Mouse (Mus musculus) spleen, adult 12 weeks (tissue): ENCODE results near the gene Samd11.

Experiments
- DNase-seq: peaks from one replicate; pipeline ENCODE4 v3.0.0; 2022; ENCODE audit warnings: low spot score

Samd11 gene

DNA sequence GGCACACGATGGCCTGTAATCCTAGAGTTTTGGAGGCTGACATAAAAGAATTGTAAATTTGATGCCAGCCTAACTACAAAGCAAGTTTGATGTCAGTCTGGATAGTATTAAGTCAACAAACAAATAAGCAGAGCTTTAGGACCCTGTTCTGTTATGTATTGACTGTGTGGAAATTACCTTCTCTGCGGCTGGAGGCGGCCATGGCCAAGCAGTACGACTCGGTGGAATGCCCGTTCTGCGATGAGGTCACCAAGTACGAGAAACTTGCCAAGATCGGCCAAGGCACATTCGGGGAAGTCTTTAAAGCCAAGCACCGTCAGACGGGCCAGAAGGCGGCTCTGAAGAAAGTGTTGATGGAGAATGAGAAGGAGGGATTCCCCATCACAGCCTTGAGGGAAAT is 42.3 kb downstream of the Samd11 start:
- no peak for DNase-seq

DNA sequence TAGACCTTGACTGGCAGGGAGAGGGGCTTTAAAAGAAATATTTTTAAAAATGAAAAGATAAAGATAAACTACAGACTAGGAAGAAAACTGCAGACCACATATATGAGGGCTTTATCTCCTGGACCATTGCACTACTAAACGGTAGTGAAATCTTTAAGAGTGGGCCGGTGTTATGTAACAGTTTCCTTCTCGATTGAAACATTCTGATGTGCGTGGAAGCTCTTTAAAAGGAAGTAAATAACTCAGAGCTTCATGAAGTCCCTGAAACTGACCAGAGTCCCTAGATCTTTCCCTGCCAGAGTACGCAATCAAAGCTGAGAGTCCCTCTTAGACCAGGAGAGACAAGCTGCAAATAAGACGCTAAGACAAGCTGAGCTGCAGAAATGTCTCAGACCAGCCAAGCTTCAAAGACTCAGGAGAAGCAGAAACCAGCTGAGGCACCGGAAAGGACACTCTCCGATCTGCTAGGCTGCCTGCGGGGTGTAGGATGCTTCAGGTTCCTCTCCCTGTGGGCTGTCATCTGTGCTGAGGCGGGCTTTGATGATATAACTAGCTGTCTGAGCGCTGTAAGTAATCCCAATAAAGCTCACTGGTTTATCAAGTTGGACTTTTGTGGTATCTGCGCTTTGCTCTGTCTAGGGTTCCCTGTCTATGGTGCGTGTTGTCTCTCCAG is 45.4 kb downstream of the Samd11 start:
- no peak for DNase-seq

DNA sequence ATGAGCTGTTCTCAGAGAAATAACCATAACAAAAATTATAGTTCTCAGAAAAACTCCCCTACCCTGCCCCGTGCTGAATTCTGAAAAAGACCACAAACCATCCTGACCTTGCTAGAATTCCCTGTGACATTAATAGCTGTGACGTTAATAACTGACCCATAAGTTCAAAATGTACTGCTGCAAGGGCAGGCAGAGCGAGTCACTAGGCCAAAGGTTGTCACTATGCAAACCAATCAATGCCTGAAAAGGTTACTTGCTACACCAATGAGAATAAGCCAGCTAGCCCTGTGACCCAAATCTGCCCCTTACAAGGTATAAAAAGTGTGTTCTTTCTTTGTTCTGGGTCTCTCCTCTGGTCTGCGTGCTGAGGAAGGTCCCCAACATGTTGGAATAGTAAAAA is 46.6 kb downstream of the Samd11 start:
- DNase-seq = no peak

DNA sequence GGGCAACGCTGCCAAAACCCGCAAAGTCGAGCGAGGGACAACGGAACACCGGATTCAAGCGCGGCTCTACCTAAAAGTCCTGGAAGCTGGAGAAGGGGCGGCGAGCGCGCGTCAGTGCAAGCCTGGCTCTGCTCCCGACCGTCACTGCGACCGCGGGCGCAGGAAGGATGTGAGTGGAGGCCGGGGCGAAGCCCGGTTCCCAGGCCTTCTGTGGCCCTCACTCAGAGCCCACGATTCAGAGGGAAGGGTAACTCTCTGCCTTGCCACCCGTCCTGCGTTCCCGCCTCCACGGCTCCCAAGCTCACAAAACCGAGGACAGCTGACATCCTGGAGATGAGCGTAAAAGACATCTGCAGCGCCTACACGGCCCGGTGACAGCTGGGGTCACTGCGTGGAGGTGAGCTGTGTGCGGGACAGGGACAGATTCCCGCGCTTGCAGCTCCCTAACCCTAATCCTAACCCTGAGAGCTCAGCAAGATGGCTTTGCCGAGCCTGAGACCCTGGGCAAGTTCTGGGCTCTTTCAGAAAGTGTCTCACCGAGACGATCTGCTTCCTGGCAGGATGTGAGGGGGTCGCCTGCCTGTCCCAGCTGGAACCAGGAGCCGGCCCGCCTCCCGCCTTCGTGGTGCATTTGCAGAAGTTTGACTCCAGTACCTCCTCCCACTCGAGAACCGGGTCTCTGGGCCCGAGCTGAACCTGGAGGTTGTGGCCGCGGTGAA is 51.9 kb downstream of the Samd11 start:
- DNase-seq = no peak

DNA sequence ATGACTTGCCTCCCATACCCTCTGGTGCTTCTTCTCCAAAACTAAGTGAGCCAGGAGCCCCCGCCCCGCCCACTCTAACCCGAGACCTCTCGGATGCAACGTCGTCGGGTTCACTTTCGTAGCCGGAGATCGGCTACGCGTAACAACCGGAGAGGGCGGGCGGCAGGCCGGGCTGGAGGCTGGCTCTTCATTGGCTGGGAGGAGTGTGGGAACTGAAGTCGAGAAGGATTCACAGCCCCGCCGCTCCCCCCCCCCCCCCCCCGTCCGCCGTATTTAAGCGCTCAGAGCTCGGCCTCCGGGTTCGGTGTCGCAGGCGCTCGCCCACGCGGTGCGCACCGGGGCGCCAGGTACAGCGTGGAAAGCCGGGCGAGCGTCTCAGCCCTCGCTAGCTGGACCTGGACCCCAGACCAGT is 52.5 kb downstream of the Samd11 start, which contains the start of gene AW011738:
AW011738 (plus strand) TSS at position 304 of the 412 bp plus-strand sequence.
- DNase-seq = peak; percentile 79

DNA sequence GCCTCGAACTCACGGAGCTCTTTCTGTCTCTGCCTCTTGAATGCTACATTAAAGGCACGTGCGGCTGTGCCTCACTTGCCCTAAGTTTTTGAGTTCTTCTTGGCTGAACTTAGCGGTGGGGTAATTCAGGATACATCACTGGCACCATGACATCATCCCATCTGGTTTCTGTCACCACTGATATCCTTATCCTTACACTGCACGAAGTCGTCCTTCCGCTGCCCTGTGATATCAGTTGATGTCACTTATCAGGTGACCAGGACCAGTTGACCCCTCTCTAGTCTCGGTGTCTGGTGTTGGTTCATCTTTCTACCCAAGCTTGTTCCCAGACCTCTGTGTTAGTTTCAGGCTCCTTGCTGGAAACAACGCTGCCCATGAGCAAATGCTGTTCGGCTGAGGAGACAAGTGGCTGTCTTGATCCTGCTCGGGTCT is 53.0 kb downstream of the Samd11 start:
- DNase-seq = peak; percentile 67

DNA sequence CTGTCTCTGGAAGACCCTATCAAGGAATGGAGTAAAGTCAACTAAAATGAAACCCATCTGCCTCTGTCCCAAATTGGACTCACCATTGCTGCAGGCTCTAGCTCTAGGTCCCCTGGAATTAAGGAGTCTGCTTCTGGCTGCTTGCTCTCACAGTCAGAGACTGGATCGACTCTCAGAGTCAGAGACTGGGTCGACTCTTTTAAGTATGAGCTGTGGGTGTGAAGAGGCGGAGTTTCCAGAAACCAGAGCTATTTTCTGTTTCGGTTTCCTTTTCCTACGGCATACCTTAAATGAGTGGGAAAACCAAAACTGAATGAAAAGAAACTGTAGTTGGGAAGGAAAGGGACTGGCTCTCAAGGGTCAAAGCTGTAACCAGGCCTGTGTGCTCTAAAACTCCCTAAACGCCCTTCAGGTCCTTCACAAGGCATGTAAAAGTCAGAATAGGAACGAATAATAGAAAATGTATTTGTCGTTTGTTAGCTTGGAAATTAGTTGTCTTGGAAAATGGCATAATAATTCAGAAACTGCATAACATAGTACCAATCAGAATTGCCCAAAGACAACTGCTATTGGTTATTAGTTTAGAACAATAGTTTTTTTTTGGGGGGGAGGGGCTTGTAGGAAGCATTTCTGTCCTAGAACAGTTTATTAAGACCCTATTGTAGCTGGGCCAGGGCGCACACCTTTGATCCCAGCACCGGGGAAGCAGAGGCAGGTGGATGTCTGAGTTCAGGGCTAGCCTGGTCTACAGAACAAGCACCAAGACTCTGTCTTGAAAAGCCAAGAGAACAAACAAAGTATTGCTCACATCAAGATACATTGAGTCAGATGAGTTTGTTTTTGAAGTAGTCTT is 54.6 kb downstream of the Samd11 start, which contains the start of gene Isg15:
Isg15 (minus strand) TSS at position 196 of the 853 bp plus-strand sequence.
- DNase-seq = peak; percentile 45

DNA sequence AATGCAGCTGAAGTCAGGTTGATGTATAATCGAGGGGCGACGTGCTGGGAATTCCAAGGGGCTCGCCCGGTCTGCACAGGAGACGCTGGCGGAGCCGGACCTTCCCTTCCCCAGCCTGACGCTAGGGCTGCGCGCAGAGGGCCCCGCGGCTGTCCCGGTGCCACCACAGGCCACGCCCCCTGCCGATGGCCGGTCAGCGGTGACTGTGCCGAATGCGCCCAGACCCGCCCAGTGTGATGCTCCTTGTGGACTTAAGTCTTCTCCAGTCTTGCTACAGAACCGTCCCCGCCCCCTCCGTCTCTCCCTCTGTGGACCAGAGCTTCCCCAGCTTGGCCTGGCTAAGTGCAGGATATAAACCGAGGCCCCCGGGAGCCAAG is 57.6 kb downstream of the Samd11 start:
- peak; percentile 85 for DNase-seq

DNA sequence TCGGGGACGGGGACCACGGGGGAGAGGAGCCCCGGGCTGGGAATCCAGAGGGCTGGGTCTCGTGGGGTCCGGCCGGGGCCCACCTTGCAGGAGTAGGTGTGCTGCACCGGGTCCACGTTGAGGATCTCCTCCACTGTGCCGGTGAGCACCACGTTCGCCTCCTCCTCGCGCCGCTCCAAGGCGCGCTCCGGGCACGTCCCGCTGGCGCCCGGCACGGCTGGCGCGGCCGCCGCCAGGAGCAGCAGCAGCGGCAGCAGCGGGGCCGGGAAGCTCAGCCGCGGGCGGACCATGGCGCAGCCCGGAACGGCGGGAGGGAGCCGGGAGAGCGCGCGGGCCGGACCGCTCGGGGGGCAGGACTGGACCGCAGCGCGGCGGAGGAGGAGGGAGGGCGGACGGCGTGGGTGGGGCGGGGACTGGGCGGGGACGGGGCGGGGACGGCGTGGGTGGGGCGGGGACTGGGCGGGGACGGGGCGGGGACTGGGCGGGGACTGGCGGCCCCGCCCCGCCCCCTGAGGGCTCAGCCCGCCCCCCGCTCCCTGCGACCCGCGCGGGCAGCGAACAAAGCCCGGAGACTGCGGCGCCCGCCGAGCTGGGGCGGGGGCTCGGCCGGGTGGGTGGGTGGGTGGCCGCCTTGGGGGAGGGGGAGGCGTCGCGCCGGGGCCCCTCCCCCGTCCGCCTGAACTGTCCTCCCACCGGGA is 58.2 kb downstream of the Samd11 start, which contains the start of gene Agrn:
Agrn (minus strand) TSS at position 358 of the 698 bp plus-strand sequence.
- DNase-seq = peak; percentile 73
